Mouse (Mus musculus) myocyte (in vitro differentiated cells): Measurements from ENCODE around the gene Ptpdc1. TPM values are rescaled to one million over a fixed set of nuclear protein-coding genes. Genes with fewer than 3 reads are reported as not detected.

Experiments
- H3K27me3 ChIP-seq: one replicate; pipeline ENCODE4 v1.6.1; 2011; ENCODE audit not compliant: control insufficient read depth, insufficient read depth, insufficient read length
- H3K36me3 ChIP-seq: one replicate; pipeline ENCODE4 v1.6.1; 2011; ENCODE audit not compliant: control insufficient read depth, insufficient read depth
- H3K4me2 ChIP-seq: one replicate; pipeline ENCODE4 v1.6.1; 2011; ENCODE audit warnings: low read depth, control low read depth
- H3K4me3 ChIP-seq: one replicate; pipeline ENCODE4 v1.5.1; 2011; ENCODE audit warnings: mild to moderate bottlenecking, control low read depth, moderate library complexity
- H3K79me2 ChIP-seq: one replicate; pipeline ENCODE4 v1.6.1; 2011; ENCODE audit not compliant: control insufficient read depth, insufficient read depth
- H3ac ChIP-seq: one replicate; pipeline ENCODE4 v1.6.1; 2011; ENCODE audit not compliant: control insufficient read depth, insufficient read length
- CEBPB ChIP-seq: IDR thresholded peaks from 2 replicates; pipeline ENCODE4 v1.6.1; 2011; ENCODE audit warnings: mild to moderate bottlenecking, moderate library complexity; ENCODE audit not compliant: poor library complexity, insufficient read depth, severe bottlenecking
- E2F4 ChIP-seq: IDR thresholded peaks from one replicate; pipeline ENCODE4 v1.6.1; 2011; ENCODE audit warnings: mild to moderate bottlenecking, control low read depth, moderate library complexity; ENCODE audit not compliant: insufficient read depth
- MAX ChIP-seq: IDR thresholded peaks from one replicate; pipeline ENCODE4 v1.6.1; 2011; ENCODE audit warnings: low read depth, mild to moderate bottlenecking, control low read depth
- MYOD1 ChIP-seq, 3 experiments: IDR thresholded peaks; one replicate each; pipeline ENCODE4 v1.6.1; 2011; ENCODE audit warnings: control low read depth in 2 of 3, low read depth in 2 of 3, mild to moderate bottlenecking in 2 of 3, moderate library complexity in 1 of 3; ENCODE audit not compliant: insufficient read length in 2 of 3, control insufficient read depth in 1 of 3
- MYOG ChIP-seq, 3 experiments: IDR thresholded peaks; one replicate each; pipeline ENCODE4 v1.6.1; 2011; ENCODE audit warnings: control low read depth in 2 of 3, low read depth in 2 of 3, mild to moderate bottlenecking in 2 of 3; ENCODE audit not compliant: insufficient read length in 2 of 3, control insufficient read depth in 1 of 3, insufficient read depth in 1 of 3
- POLR2A ChIP-seq: IDR thresholded peaks from one replicate; pipeline ENCODE4 v1.6.1; 2011; ENCODE audit warnings: low read depth, mild to moderate bottlenecking, control low read depth, moderate library complexity; ENCODE audit not compliant: insufficient read length
- POLR2AphosphoS2 ChIP-seq: IDR thresholded peaks from one replicate; pipeline ENCODE4 v1.6.1; 2011; ENCODE audit warnings: low read depth, control low read depth; ENCODE audit not compliant: insufficient read length
- REST ChIP-seq: IDR thresholded peaks from one replicate; pipeline ENCODE4 v1.6.1; 2011; ENCODE audit warnings: mild to moderate bottlenecking, control low read depth, moderate library complexity; ENCODE audit not compliant: insufficient read depth, insufficient read length
- SRF ChIP-seq: IDR thresholded peaks from one replicate; pipeline ENCODE4 v1.6.1; 2011; ENCODE audit warnings: low read depth; ENCODE audit not compliant: control insufficient read depth, insufficient read length
- TCF12 ChIP-seq: IDR thresholded peaks from one replicate; pipeline ENCODE4 v1.6.1; 2011; ENCODE audit warnings: mild to moderate bottlenecking, control low read depth; ENCODE audit not compliant: poor library complexity, insufficient read depth, severe bottlenecking
- TCF3 ChIP-seq: IDR thresholded peaks from one replicate; pipeline ENCODE4 v1.6.1; 2011; ENCODE audit warnings: low read depth, control low read depth; ENCODE audit not compliant: insufficient read length
- USF1 ChIP-seq: IDR thresholded peaks from one replicate; pipeline ENCODE4 v1.6.1; 2011; ENCODE audit warnings: low read depth, mild to moderate bottlenecking, control low read depth, moderate library complexity
- polyA plus RNA-seq: library from polyadenylated mRNA; unstranded; fragments of >200 nt; fragmentation: generic; extraction: Trizol; gene quantifications from one replicate; pipeline ENCODE4 v1.2.1, GENCODE M21; 2012; ENCODE audit warnings: missing spikeins

The Ptpdc1 gene
- polyA plus RNA-seq, 1 experiment, result 4.4 TPM

DNA sequence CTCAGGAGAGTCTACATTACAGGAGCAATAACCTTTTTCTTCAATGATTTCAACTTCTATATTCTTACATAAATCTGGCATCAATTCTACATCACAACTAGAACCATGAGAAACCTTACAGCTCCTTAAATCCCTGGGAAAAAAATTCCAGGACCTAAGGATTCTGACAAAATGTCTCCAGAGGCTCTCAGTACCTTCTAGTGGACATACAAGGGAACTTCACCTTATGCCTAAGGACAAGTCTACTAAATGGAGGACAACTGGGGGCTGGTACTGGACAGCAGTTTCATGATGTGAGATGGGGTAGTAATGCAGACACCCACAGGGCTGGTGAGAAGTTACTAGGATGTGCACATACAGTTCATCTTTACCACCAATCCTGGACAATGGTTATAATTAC lies 34.7 kb downstream of the Ptpdc1 start:
- Histone ChIP-seq H3K79me2 (no peaks in the 10 kb centered on the region), H3ac (no peak overlapping the region), H3K36me3 (no peaks in the 10 kb centered on the region), H3K27me3 (no peaks in the 10 kb centered on the region), H3K4me3 (no peak overlapping the region), H3K4me2 (no peak overlapping the region)
- no peak for TF ChIP-seq POLR2A
- no peak for TF ChIP-seq POLR2AphosphoS2
- no peak for TF ChIP-seq MAX
- no peak for TF ChIP-seq REST
- TF ChIP-seq MYOD1 (IDR thresholded peaks at IDR 0.05; ENCODE audit: control insufficient read depth in 1 of 3, insufficient read length in 2 of 3, low read depth in 2 of 3), result no peak
- TF ChIP-seq SRF, result no peak
- TF ChIP-seq CEBPB, result no peak
- no peak for TF ChIP-seq TCF12
- TF ChIP-seq MYOG (IDR thresholded peaks at IDR 0.05; ENCODE audit: control insufficient read depth in 1 of 3, insufficient read depth in 1 of 3, insufficient read length in 2 of 3, low read depth in 2 of 3), result no peak
- no peak for TF ChIP-seq USF1
- TF ChIP-seq TCF3, result no peak
- TF ChIP-seq E2F4, result no peak

DNA sequence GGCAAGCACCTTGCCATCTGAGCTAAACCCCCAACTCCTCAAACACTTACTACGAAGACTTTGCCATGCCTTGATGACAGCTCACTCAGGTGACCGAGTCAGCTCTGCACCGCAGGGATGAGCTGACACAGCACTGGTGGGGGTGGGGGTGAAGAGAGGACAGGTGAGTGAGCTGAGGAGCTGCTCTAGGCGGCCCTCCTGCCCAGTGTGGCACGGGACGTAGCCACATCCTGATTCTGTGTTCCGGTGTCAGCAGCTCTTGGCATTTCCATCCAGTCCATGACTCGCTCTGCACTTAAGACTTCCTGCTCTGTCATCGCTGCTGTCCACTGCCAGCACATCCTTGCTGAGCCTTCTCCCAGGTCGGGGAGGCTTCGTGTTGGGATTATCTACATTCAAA lies 38.1 kb downstream of the Ptpdc1 start:
- Histone ChIP-seq H3K36me3 (no peaks in the 10 kb centered on the region), H3K79me2 (no peaks in the 10 kb centered on the region)
- TF ChIP-seq POLR2A, result no peak
- no peak for TF ChIP-seq SRF
- no peak for TF ChIP-seq REST
- TF ChIP-seq MYOG (IDR thresholded peaks at IDR 0.05; ENCODE audit: control insufficient read depth in 1 of 3, insufficient read depth in 1 of 3, insufficient read length in 2 of 3, low read depth in 2 of 3), result no peak
- no peak for TF ChIP-seq TCF12
- TF ChIP-seq USF1, result no peak
- TF ChIP-seq CEBPB, result no peak
- no peak for TF ChIP-seq E2F4
- no peak for TF ChIP-seq TCF3
- no peak for TF ChIP-seq MAX
- no peak for TF ChIP-seq POLR2AphosphoS2
- TF ChIP-seq MYOD1 (IDR thresholded peaks at IDR 0.05; ENCODE audit: control insufficient read depth in 1 of 3, insufficient read length in 2 of 3, low read depth in 2 of 3), result no peak

DNA sequence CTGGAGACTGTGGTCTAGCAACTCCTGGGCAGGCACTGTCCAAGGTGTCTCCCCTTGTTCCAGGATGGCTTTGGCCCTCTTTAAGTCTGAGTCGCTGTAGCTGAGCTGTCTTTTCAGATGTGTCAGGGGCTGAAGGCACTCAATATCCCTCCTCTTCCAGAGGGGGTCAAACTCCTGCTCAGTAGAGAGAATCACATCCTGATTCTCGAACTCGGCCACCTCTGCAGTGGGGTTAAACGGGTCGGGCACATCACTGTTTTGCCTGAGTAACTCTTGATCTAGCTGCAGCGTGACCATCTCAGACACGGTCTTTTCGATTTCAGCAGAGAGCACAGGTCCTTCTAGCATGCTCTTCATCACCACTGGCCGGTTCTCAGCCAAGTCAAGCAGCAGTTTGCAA lies 39.0 kb downstream of the Ptpdc1 start:
- Histone ChIP-seq H3ac (no peak overlapping the region), H3K4me3 (no peak overlapping the region), H3K79me2 (no peaks in the 10 kb centered on the region), H3K36me3 (no peaks in the 10 kb centered on the region), H3K27me3 (no peaks in the 10 kb centered on the region), H3K4me2 (no peak overlapping the region)
- TF ChIP-seq TCF12, result no peak
- no peak for TF ChIP-seq TCF3
- no peak for TF ChIP-seq E2F4
- TF ChIP-seq USF1, result no peak
- TF ChIP-seq CEBPB, result no peak
- no peak for TF ChIP-seq REST
- no peak for TF ChIP-seq POLR2A
- no peak for TF ChIP-seq MYOG (IDR thresholded peaks at IDR 0.05; ENCODE audit: control insufficient read depth in 1 of 3, insufficient read depth in 1 of 3, insufficient read length in 2 of 3, low read depth in 2 of 3)
- TF ChIP-seq MYOD1 (IDR thresholded peaks at IDR 0.05; ENCODE audit: control insufficient read depth in 1 of 3, insufficient read length in 2 of 3, low read depth in 2 of 3), result no peak
- no peak for TF ChIP-seq SRF
- TF ChIP-seq MAX, result no peak

More for the DNA sequence above, 38.1 kb downstream of the Ptpdc1 start:
- no peak overlapping the region for H3K4me2 ChIP-seq
- H3K27me3 ChIP-seq, result no peaks in the 10 kb centered on the region
- H3K4me3 ChIP-seq, result no peak overlapping the region
- no peak overlapping the region for H3ac ChIP-seq

DNA sequence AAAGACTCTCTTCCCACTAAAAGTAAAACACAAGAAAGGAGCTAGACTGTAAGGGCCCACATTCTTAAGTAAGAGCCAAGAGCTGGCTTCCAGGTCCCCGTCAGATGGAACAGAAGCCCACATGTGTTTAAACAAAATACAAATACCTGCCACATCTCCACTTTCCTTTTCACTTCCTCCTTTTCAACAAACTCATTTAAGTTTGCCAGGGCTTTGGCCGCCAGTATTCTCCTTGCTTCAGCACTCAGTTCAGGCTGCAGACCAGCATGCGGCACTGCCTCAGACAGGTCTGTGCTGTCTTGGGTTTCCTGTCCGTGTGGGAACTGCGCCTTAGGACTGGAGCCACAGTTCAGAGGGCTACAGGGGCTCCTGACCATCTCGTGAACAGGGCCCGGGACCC lies 39.7 kb downstream of the Ptpdc1 start:
- no peak overlapping the region for H3ac ChIP-seq
- H3K36me3 ChIP-seq, result no peaks in the 10 kb centered on the region
- H3K4me3 ChIP-seq, result no peak overlapping the region
- TF ChIP-seq TCF12 (no peak), REST (no peak), MYOG (IDR thresholded peaks at IDR 0.05; ENCODE audit: control insufficient read depth in 1 of 3, insufficient read depth in 1 of 3, insufficient read length in 2 of 3, low read depth in 2 of 3) (no peak), POLR2A (no peak), POLR2AphosphoS2 (no peak), E2F4 (no peak)
- no peak overlapping the region for H3K4me2 ChIP-seq
- no peaks in the 10 kb centered on the region for H3K27me3 ChIP-seq
- no peaks in the 10 kb centered on the region for H3K79me2 ChIP-seq

DNA sequence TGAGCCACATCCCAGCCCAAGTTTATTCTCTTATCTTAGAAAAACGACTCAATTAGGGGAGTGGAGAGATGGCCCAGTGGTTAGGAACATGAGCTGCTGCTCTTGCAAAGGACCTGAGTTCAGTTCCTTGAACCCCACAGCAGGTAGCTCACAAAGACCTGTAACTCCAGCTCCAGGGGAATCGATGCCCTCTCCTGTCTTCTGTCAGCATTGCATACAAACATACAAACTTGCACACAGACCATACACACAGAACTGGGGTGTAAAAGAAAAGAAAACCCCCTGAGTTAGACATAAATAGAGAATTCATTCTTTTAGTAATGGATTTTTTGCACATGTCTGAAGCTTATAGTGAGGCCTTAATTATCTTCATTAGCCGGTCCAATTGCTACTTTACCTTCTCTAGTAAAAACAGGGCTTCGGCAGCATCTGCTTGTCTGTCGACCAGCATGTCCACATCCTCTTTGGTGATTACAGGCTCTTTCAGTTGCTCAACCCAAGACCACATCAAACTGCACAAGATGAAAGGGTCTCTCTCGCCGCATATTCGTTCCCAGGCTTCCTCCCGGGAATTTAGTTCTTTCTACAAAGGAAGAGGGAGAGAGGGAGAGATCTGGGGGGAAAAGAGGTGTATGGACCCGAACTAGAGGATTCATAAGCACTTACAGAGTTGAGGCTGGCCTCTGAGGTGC lies 42.6 kb downstream of the Ptpdc1 start:
- no peak overlapping the region for H3ac ChIP-seq
- H3K4me2 ChIP-seq, result no peak overlapping the region
- no peak for TF ChIP-seq MYOG (IDR thresholded peaks at IDR 0.05; ENCODE audit: control insufficient read depth in 1 of 3, insufficient read depth in 1 of 3, insufficient read length in 2 of 3, low read depth in 2 of 3)
- H3K27me3 ChIP-seq, result no peaks in the 10 kb centered on the region
- no peaks in the 10 kb centered on the region for H3K79me2 ChIP-seq
- H3K36me3 ChIP-seq, result no peaks in the 10 kb centered on the region
- H3K4me3 ChIP-seq, result no peak overlapping the region
